Mouse (Mus musculus): Measurements from ENCODE around the gene Rpl29. TPM values are rescaled to one million over a fixed set of nuclear protein-coding genes. Genes with fewer than 3 reads are reported as not detected.

The Rpl29 gene
- polyA plus RNA-seq, 1 experiment from 2014 or later, result 1,315 TPM

GRCm38 (mm10) chr9:106470991-106471750 is 41.9 kb downstream of the Rpl29 start:
- WGBS, result 62% methylated on average over 14 of the region's 14 CpGs
- DNase-seq (ENCODE audit: low spot score), result no peak
- peak overlapping the region; percentile 42 for H3K4me2 ChIP-seq (ENCODE audit: low read length)
- peaks cover 10% of the 10 kb centered on the region; the same call in 1 of the 2 replicates for H3K4me1 ChIP-seq (replicated peaks; ENCODE audit: control insufficient read depth, insufficient read depth, low read length)
- H3K27me3 ChIP-seq (replicated peaks; ENCODE audit: control insufficient read depth, insufficient read depth, low read length), result no peaks in the 10 kb centered on the region
- ATAC-seq (replicated peaks; ENCODE audit: low FRiP score, low TSS enrichment, low read depth), result no peak
- peak overlapping the region; percentile 15; the same call in 1 of the 2 replicates for H3K4me3 ChIP-seq (ENCODE audit: low read depth, low read length)
- no peaks in the 10 kb centered on the region for H3K36me3 ChIP-seq (ENCODE audit: control insufficient read depth, insufficient read depth, low read length)
- no peak overlapping the region for H3K27ac ChIP-seq (ENCODE audit: low read depth)
- no peaks in the 10 kb centered on the region for H3K9me3 ChIP-seq (ENCODE audit: control insufficient read depth, low read length)
- H3K9ac ChIP-seq (ENCODE audit: low read length), result no peak overlapping the region

DNA sequence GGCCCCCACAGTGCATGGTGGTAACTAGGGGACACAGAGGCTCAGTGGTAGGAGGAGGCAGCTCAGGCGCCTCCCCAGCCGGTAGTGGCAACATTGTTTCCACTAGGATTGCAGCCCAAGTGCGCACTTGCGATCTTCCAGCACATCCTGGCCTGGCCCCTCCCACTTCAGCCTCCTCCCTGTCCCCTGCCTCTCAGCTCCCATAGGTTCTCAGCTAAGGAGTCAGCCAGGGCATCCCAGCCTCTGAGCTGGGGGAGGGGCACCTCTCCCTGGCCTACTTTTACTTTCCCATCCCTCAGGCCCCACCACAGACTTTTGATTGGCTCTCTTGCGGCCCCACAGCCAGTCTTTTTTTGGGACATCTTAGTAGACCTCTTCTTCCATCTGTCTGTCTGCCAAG is 42.6 kb downstream of the Rpl29 start:
- Histone ChIP-seq H3K4me2 (ENCODE audit: low read length) (peak overlapping the region; percentile 42), H3K9me3 (ENCODE audit: control insufficient read depth, low read length) (no peaks in the 10 kb centered on the region), H3K27me3 (replicated peaks; ENCODE audit: control insufficient read depth, insufficient read depth, low read length) (no peaks in the 10 kb centered on the region), H3K4me1 (replicated peaks; ENCODE audit: control insufficient read depth, insufficient read depth, low read length) (peaks cover 15% of the 10 kb centered on the region; the same call in 1 of the 2 replicates), H3K9ac (ENCODE audit: low read length) (no peak overlapping the region), H3K4me3 (ENCODE audit: low read depth, low read length) (peak overlapping the region; percentile 15; the same call in 1 of the 2 replicates), H3K36me3 (ENCODE audit: control insufficient read depth, insufficient read depth, low read length) (no peaks in the 10 kb centered on the region), H3K27ac (ENCODE audit: low read depth) (no peak overlapping the region)
- DNase-seq (ENCODE audit: low spot score) (no peak), ATAC-seq (replicated peaks; ENCODE audit: low FRiP score, low TSS enrichment, low read depth) (peak; percentile 23; the same call in 1 of the 2 replicates)
- 11% methylated on average over 5 of the region's 5 CpGs for WGBS

DNA sequence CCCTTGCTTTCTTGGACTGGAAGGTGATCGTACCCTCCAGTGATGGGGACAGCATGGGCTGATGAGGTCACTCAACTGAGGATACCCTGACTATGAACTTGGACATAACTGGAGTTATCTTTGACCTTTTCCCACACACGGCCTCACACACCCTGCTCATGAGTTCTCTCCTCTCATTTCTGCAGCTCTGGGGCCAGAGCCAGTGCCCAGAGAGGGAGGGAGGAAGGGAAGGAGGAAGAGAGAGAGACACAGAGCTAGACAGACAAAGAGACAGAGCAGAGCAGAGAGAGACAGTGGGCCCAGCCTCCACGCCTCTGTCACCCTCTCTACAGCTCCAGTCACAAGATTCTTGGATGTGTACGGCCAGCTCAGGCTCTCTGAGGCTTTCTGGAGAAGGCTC is 43.1 kb downstream of the Rpl29 start:
- ATAC-seq (replicated peaks; ENCODE audit: low FRiP score, low TSS enrichment, low read depth), result no peak
- Histone ChIP-seq H3K9me3 (ENCODE audit: control insufficient read depth, low read length) (no peaks in the 10 kb centered on the region), H3K4me3 (ENCODE audit: low read depth, low read length) (no peak overlapping the region), H3K36me3 (ENCODE audit: control insufficient read depth, insufficient read depth, low read length) (no peaks in the 10 kb centered on the region), H3K4me2 (ENCODE audit: low read length) (no peak overlapping the region), H3K27ac (ENCODE audit: low read depth) (peak overlapping the region; percentile 27; the same call in 1 of the 2 replicates), H3K4me1 (replicated peaks; ENCODE audit: control insufficient read depth, insufficient read depth, low read length) (peaks cover 15% of the 10 kb centered on the region; the same call in 1 of the 2 replicates), H3K27me3 (replicated peaks; ENCODE audit: control insufficient read depth, insufficient read depth, low read length) (no peaks in the 10 kb centered on the region), H3K9ac (ENCODE audit: low read length) (no peak overlapping the region)
- 65% methylated on average over 4 of the region's 4 CpGs for WGBS
- DNase-seq (ENCODE audit: low spot score), result no peak

- no peak for DNase-seq (ENCODE audit: low spot score)
- Histone ChIP-seq H3K9me3 (ENCODE audit: control insufficient read depth, low read length) (no peaks in the 10 kb centered on the region), H3K4me2 (ENCODE audit: low read length) (no peak overlapping the region), H3K36me3 (ENCODE audit: control insufficient read depth, insufficient read depth, low read length) (no peaks in the 10 kb centered on the region), H3K27ac (ENCODE audit: low read depth) (no peak overlapping the region), H3K4me3 (ENCODE audit: low read depth, low read length) (no peak overlapping the region), H3K27me3 (replicated peaks; ENCODE audit: control insufficient read depth, insufficient read depth, low read length) (no peaks in the 10 kb centered on the region), H3K9ac (ENCODE audit: low read length) (no peak overlapping the region), H3K4me1 (replicated peaks; ENCODE audit: control insufficient read depth, insufficient read depth, low read length) (peaks cover 21% of the 10 kb centered on the region)
- WGBS, result 91% methylated on average over 16 of the region's 16 CpGs
- ATAC-seq (replicated peaks; ENCODE audit: low FRiP score, low TSS enrichment, low read depth), result no peak
Measured at GRCm38 (mm10) chr9:106473081-106473752, 44.0 kb downstream of the Rpl29 start.

DNA sequence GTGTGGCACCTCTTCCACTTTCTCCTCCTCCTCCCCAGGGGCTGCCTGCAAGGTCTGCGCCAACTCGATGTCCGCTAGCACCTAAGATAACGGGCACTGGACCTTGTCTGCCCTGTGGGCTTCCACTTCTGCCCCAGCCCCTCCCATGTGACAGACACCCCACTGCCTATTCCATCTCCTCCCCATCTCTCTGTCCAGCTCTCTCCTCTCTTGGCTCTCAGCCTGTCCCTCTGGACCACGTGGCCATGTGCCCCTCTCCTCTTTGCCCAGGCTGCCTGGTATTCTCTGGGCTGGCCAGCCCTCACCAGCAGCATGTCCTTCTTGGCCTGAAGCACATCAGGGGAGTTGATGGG is 44.5 kb downstream of the Rpl29 start:
- Histone ChIP-seq H3K9me3 (ENCODE audit: control insufficient read depth, low read length) (no peaks in the 10 kb centered on the region), H3K27me3 (replicated peaks; ENCODE audit: control insufficient read depth, insufficient read depth, low read length) (no peaks in the 10 kb centered on the region), H3K4me3 (ENCODE audit: low read depth, low read length) (no peak overlapping the region), H3K27ac (ENCODE audit: low read depth) (no peak overlapping the region), H3K4me2 (ENCODE audit: low read length) (no peak overlapping the region), H3K4me1 (replicated peaks; ENCODE audit: control insufficient read depth, insufficient read depth, low read length) (peaks cover 25% of the 10 kb centered on the region), H3K9ac (ENCODE audit: low read length) (no peak overlapping the region), H3K36me3 (ENCODE audit: control insufficient read depth, insufficient read depth, low read length) (no peaks in the 10 kb centered on the region)
- no peak for DNase-seq (ENCODE audit: low spot score)
- 74% methylated on average over 5 of the region's 5 CpGs for WGBS
- no peak for ATAC-seq (replicated peaks; ENCODE audit: low FRiP score, low TSS enrichment, low read depth)

DNA sequence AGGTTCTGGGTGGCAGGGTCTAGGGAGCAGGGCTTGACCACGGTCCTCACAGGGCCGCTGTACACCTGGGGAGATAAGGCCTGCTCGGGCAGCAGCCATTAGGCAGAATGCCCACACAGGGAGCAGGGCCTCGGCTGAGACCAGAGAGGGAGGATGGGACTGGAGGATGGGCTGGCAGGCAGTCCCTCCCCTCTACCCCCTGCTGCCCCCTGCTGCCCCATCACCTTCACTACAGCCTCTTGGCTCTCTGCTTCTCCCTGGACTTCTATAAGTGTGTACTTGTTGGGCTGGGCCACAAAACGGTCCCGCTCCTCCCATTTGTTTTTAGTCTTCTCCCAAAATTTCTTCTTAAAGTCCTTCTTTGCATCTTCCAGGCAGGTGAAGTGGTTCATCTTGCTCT is 45.2 kb downstream of the Rpl29 start:
- Histone ChIP-seq H3K4me3 (ENCODE audit: low read depth, low read length) (no peak overlapping the region), H3K27ac (ENCODE audit: low read depth) (no peak overlapping the region), H3K9ac (ENCODE audit: low read length) (peak overlapping the region; percentile 31; the same call in 1 of the 2 replicates), H3K4me2 (ENCODE audit: low read length) (no peak overlapping the region), H3K27me3 (replicated peaks; ENCODE audit: control insufficient read depth, insufficient read depth, low read length) (no peaks in the 10 kb centered on the region), H3K4me1 (replicated peaks; ENCODE audit: control insufficient read depth, insufficient read depth, low read length) (peaks cover 25% of the 10 kb centered on the region), H3K36me3 (ENCODE audit: control insufficient read depth, insufficient read depth, low read length) (peaks cover 3% of the 10 kb centered on the region; the same call in 1 of the 2 replicates), H3K9me3 (ENCODE audit: control insufficient read depth, low read length) (no peaks in the 10 kb centered on the region)
- 9% methylated on average over 6 of the region's 6 CpGs for WGBS
- ATAC-seq (replicated peaks; ENCODE audit: low FRiP score, low TSS enrichment, low read depth) (no peak), DNase-seq (ENCODE audit: low spot score) (peak; percentile 75)

- Histone ChIP-seq H3K4me2 (ENCODE audit: low read length) (no peak overlapping the region), H3K36me3 (ENCODE audit: control insufficient read depth, insufficient read depth, low read length) (peaks cover 5% of the 10 kb centered on the region; the same call in 1 of the 2 replicates), H3K9ac (ENCODE audit: low read length) (no peak overlapping the region), H3K4me1 (replicated peaks; ENCODE audit: control insufficient read depth, insufficient read depth, low read length) (peaks cover 25% of the 10 kb centered on the region), H3K9me3 (ENCODE audit: control insufficient read depth, low read length) (no peaks in the 10 kb centered on the region), H3K27ac (ENCODE audit: low read depth) (no peak overlapping the region), H3K27me3 (replicated peaks; ENCODE audit: control insufficient read depth, insufficient read depth, low read length) (no peaks in the 10 kb centered on the region), H3K4me3 (ENCODE audit: low read depth, low read length) (no peak overlapping the region)
- DNase-seq (ENCODE audit: low spot score) (no peak), ATAC-seq (replicated peaks; ENCODE audit: low FRiP score, low TSS enrichment, low read depth) (no peak)
- 71% methylated on average over 7 of the region's 7 CpGs for WGBS
Measured at GRCm38 (mm10) chr9:106475046-106475445, 45.8 kb downstream of the Rpl29 start.

DNA sequence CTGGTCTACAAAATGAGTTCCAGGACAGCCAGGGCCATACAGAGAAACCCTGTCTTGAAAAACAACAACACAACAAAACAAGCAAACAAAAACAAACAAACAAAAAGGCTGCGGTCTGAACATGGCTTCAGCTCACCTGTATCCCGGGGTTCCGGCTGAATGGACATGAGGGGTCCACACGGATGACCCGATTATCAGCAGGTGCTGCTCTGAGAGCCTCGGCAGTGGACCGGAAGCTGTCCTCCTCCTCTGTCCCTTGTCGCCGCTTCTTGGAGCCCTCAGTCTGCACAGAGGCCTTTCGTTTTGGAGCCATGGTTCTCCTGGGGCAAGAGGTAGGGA is 46.4 kb downstream of the Rpl29 start, which contains the start of gene Rrp9:
Rrp9 (plus strand) TSS at position 301 of the 339 bp plus-strand sequence.
- 90% methylated on average over 10 of the region's 10 CpGs for WGBS
- no peak within 1 kb of the TSS for H3K27ac ChIP-seq (ENCODE audit: low read depth)
- no peak within 1 kb of the TSS for H3K9ac ChIP-seq (ENCODE audit: low read length)
- H3K9me3 ChIP-seq (ENCODE audit: control insufficient read depth, low read length), result no peaks in the 10 kb centered on the region
- peaks cover 25% of the 10 kb centered on the region for H3K4me1 ChIP-seq (replicated peaks; ENCODE audit: control insufficient read depth, insufficient read depth, low read length)
- H3K4me3 ChIP-seq (ENCODE audit: low read depth, low read length), result no peak within 1 kb of the TSS
- no peak for DNase-seq (ENCODE audit: low spot score)
- H3K27me3 ChIP-seq (replicated peaks; ENCODE audit: control insufficient read depth, insufficient read depth, low read length), result no peaks in the 10 kb centered on the region
- H3K36me3 ChIP-seq (ENCODE audit: control insufficient read depth, insufficient read depth, low read length), result peaks cover 9% of the 10 kb centered on the region; the same call in 1 of the 2 replicates
- no peak for ATAC-seq (replicated peaks; ENCODE audit: low FRiP score, low TSS enrichment, low read depth)
- peak within 1 kb of the TSS; percentile 33 for H3K4me2 ChIP-seq (ENCODE audit: low read length)
